Mouse (Mus musculus) stomach, adult 2 months (tissue): ENCODE data around the gene Rfng. TPM values are rescaled to one million over a fixed set of nuclear protein-coding genes. Genes with fewer than 3 reads are reported as not detected.

Source experiments
- polyA plus RNA-seq: library from polyadenylated mRNA; depleted of rRNA; stranded (reverse); fragments of >200 nt; gene quantifications from 2 replicates; pipeline ENCODE4 v1.2.3, GENCODE M21; 2012; rRNA removed

Rfng gene
- polyA plus RNA-seq: 36.8 and 56.8 TPM in 2 replicates

GRCm38 (mm10) chr11:120784064-120784791, at the start of gene Rfng, which contains the start of gene Gps1:
TSS of gene Rfng (minus strand) at chr11:120784207.
TSS of gene Gps1 (plus strand) at chr11:120784272.

GRCm38 (mm10) chr11:120823956-120824786, 40.2 kb upstream of the Rfng start, which contains the start of gene Fasn:
TSS of gene Fasn (minus strand) at chr11:120824547.

DNA sequence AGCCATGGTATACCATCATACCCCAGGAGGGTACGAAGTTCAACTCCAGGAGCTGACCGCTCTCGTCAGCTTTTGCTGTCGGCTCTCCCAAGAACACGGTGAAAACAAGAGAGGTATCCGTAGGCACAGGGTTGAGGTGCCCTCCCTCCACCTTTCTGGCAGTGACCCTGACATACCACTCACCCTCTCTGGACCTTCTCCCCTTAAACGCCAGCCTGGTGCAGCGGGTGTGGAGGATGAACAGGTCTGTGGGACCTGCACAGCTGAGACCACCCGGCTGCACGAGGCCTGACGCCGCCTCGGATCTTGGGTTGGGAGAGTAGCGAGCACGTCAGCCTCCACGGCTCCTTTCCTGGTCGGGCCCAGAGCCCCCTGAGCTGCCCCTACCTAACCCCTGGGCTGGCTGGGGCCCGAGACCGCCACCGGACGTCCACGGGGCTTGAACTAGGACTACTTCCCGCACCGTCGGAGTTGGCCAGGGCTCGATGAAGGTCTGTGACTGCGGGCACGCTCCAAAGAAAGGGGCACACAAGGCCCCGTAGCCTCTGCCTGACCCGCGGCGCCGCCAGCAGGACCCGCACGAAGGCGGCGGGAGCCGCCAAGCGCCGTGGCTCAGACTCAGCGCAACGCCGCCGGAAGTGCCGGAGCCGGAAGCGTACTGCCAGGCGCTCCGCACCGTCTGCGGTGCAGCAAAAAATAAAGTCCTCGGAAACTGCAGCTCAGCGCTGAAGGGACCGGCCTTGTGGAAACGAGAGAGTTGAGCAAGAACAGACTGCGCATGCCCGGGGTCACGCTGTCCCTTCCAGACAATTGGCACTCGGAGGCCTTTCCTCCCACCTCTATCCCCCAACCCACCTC, 12.0 kb upstream of the Rfng start, which contains the start of gene Dus1l:
Gene Dus1l (minus strand): TSS at position 648 of the 858 bp plus-strand sequence.

GRCm38 (mm10) chr11:120762672-120763041, 21.4 kb downstream of the Rfng start, which contains the start of gene Hmga1b:
TSS of gene Hmga1b (plus strand) at chr11:120762794.

GRCm38 (mm10) chr11:120731858-120732680, 51.9 kb downstream of the Rfng start, which contains the start of gene Cbr2:
TSS of gene Cbr2 (minus strand) at chr11:120732114.

Other genes starting within 250 kb of the Rfng start
- gene Mcrip1, start 234.5 kb downstream of the Rfng start, polyA plus RNA-seq: 40.9 and 56.7 TPM in 2 replicates
- 1.6 and 1.8 TPM in 2 replicates for gene Ppp1r27, start 233.1 kb downstream of the Rfng start, polyA plus RNA-seq
- 153 and 166 TPM in 2 replicates for gene P4hb, start 211.0 kb downstream of the Rfng start, polyA plus RNA-seq
- gene Arhgdia, start 202.6 kb downstream of the Rfng start, polyA plus RNA-seq: 426 and 509 TPM in 2 replicates
- 5.8 and 8.6 TPM in 2 replicates for gene Alyref, start 185.8 kb downstream of the Rfng start, polyA plus RNA-seq
- 72.4 and 94.8 TPM in 2 replicates for gene Anapc11, start 185.8 kb downstream of the Rfng start, polyA plus RNA-seq
- gene Npb, start 175.7 kb downstream of the Rfng start, polyA plus RNA-seq: 58.0 and 94.3 TPM in 2 replicates
- gene Pcyt2, start 166.3 kb downstream of the Rfng start, polyA plus RNA-seq: 138 and 161 TPM in 2 replicates
- gene Sirt7, start 159.0 kb downstream of the Rfng start, polyA plus RNA-seq: 51.2 and 54.2 TPM in 2 replicates
- gene Mafg, start 150.6 kb downstream of the Rfng start, polyA plus RNA-seq: 21.0 and 21.3 TPM in 2 replicates
- 29.3 and 57.1 TPM in 2 replicates for gene Pycr1, start 140.4 kb downstream of the Rfng start, polyA plus RNA-seq
- gene Myadml2, start 136.0 kb downstream of the Rfng start, polyA plus RNA-seq: 0.97 and 1.2 TPM in 2 replicates
- gene Notum, start 123.0 kb downstream of the Rfng start, polyA plus RNA-seq: 1.1 and 1.4 TPM in 2 replicates
- gene Aspscr1, start 111.2 kb downstream of the Rfng start, polyA plus RNA-seq: 70.2 and 73.5 TPM in 2 replicates
- gene Cenpx, start 70.5 kb downstream of the Rfng start, polyA plus RNA-seq: 41.1 and 48.0 TPM in 2 replicates
- 13.7 and 15.6 TPM in 2 replicates for gene Lrrc45, start 70.3 kb downstream of the Rfng start, polyA plus RNA-seq
- gene Rac3, start 62.7 kb downstream of the Rfng start, polyA plus RNA-seq: 7.0 and 10.6 TPM in 2 replicates
- gene Dcxr, start 56.9 kb downstream of the Rfng start, polyA plus RNA-seq: 54.6 and 59.7 TPM in 2 replicates
- 69.9 and 82.3 TPM in 2 replicates for gene Cbr2, start 52.1 kb downstream of the Rfng start, polyA plus RNA-seq
- gene Hmga1b, start 21.4 kb downstream of the Rfng start, polyA plus RNA-seq: 0.87 and 18.1 TPM in 2 replicates
- 65.1 and 81.6 TPM in 2 replicates for gene Gps1, start 65 bp upstream of the Rfng start, polyA plus RNA-seq
- 16.7 and 20.0 TPM in 2 replicates for gene Dus1l, start 12.2 kb upstream of the Rfng start, polyA plus RNA-seq
- gene Fasn, start 40.3 kb upstream of the Rfng start, polyA plus RNA-seq: 320 and 400 TPM in 2 replicates
- 0.17 and 0.57 TPM in 2 replicates for gene Ccdc57, start 148.7 kb upstream of the Rfng start, polyA plus RNA-seq
- gene Slc16a3, start 164.3 kb upstream of the Rfng start, polyA plus RNA-seq: 7.7 and 11.7 TPM in 2 replicates
- 20.4 and 24.3 TPM in 2 replicates for gene Csnk1d, start 207.1 kb upstream of the Rfng start, polyA plus RNA-seq